Mouse (Mus musculus) CD4-positive helper T cell, adult 2 months (primary cell): ENCODE data around the gene Lrrc74b.
"Not testable (repeated sequence)": the region's sequence is repeated elsewhere in the genome, so short reads cannot be mapped to it uniquely, and the experiment has no call there.

ENCODE experiments used
- DNase-seq: peaks from one replicate; pipeline ENCODE4 v3.0.0-alpha.2; 2012; ENCODE audit warnings: low read depth, missing footprints, low spot score

Lrrc74b gene

DNA sequence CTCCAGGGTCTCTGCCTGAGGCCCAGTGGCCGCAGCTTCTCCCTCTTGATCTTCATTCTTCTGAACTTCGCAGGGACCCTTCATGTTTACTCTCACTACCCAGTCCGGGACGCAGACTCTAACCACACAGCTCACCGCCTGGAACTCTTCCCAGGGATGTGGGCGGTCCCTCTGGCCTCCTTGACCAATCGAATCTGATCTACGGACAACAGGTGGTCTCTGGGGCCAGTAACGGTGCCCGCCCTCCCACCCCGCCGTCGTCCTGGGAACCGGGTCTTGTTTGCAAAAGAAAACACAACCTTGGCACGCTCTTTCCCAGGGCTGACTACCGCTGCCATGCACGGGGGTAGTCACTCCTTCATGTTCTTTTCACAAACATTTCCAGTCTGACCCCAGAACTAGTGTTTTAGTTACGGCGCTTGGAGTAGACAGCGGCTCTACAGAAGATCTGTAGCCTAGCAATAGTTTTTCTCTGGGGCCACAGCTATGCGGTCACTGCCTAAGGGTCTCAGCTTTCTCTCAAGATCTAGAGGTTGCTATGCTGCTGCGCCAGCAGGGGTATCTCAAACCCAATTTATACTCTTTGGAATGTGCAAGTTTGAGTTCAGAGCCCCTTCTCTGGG lies at the start of gene Lrrc74b:
Gene Lrrc74b (minus strand): TSS at position 120 of the 623 bp plus-strand sequence.
- DNase-seq = no peak

- no peak for DNase-seq
Observed at GRCm38 (mm10) chr16:17605684-17606083, 44.6 kb upstream of the Lrrc74b start.

GRCm38 (mm10) chr16:17604941-17605340 lies 43.9 kb upstream of the Lrrc74b start:
- no peak for DNase-seq

GRCm38 (mm10) chr16:17600944-17601562 lies 40.0 kb upstream of the Lrrc74b start:
- no peak for DNase-seq

DNA sequence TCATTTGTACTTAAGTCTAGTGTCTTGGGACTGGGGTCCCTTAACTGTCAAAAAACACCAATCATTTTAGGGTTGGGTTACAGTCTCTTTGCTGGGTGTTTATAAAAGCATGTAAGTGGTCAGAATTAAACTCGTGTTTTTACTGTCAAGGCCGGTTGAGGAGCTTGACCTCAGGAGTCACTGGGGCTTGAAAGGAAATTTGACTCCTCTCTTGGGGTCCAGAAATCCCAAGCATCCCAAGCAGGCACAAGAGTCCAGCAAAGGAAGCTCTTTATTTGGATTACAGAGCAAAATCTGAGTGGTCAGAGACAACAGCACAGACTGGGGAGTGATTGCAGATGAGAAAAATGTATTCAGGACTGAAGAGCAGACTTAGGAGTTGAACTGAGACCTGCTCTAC lies 29.7 kb upstream of the Lrrc74b start:
- DNase-seq = no peak

DNA sequence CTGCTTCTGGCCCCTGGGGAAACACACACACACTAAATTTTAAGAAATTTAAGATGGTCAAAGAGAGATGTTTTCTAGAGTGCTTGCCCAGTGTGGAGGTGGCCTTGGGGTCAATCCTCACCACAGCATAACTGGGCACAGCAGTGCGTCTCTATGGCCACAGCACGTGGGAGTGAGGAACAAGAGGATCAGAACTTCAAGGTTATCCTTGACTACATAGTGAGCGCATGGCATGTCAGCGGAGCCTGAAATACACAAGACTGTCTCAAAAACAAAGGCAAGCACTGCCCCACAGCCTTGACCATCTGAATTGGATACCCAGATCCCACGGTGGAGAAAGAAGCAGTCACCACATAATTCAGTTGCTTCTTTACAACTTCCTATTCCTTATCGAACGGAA lies 23.5 kb upstream of the Lrrc74b start:
- no peak for DNase-seq

DNA sequence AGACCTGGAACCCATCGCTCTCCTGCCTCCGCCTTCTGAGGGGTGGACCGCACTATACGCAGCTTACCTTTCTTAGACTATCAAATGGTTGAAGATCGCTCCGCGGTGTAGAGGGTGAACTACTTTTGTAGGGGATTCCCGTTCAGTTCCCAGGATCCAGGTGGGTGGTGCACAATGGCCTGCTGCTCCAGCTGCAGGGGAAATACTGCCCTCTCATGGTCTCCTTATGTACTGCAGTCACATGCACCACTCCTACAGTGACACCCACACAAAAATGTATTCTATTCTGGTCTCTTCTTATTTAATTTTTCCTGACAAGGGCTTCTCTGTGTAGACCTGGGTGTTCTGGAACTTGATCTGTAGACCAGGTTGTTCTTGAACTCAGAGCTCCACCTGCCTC lies 22.0 kb upstream of the Lrrc74b start, which contains the start of gene Slc7a4:
Gene Slc7a4 (minus strand): TSS at position 151 of the 400 bp plus-strand sequence.
- DNase-seq = peak; percentile 12

DNA sequence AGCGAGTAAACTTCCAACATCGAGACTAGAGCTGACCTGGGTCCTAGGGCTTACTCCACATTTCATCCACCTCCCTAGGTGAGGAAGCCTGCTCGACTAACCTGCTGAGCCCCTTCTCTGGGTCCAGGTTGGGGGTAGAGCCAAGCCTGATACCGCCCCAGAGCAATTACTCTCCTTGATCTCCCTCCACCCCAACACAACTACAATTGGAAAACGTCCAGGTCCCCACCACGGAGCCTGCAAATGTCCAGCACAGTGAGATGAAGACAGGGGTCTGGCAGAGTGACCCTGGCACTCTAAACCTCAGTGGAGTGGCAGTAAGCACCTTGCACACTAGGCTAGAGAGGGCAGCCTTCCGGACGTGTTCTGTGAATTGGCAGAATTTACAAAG lies 15.8 kb upstream of the Lrrc74b start:
- no peak for DNase-seq

DNA sequence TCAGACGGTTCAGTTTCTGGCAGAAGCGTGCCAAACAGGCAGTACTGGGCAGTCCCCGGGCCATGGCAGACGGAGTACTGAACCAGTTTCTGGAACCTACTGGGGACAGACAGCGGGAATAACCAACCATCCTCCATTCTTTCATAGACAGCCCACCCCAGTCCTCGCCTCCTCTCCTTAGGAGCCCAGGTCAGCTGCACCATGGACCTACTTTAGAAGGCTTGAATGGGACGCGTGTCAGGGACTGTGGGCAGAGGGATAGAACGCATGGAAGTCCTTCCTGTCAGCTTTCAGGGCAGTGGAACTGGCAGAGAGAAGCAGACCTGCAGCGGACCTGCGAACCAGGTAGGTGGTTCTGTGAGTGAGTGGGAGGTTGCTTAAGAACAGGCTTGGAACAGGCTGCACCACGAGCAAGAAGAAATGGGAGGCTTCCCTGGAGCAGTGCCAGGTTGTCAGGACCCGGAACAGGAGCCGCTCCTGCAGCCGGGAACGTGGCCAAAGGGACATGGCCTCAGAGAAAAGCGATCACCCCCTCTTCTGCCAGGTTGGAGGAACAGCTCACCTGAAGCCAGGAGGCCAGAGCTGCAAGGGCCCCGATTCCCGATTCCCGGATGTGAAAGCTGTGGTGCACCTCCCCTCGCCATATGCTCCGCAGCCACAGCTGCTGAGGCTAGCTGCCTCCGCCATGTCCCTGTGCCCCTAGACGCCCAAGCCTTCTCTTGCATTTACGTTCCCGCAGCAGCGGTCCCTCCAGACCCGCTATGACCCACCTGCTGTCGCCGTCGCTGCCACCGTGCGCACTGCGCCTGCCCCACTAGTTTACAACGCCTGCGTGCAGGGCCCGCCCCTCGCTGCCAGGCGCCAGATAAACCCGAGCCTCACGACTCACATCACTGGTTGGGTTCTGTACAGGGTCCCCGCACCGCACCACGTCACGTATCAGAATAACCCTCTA lies 15.1 kb upstream of the Lrrc74b start:
- no peak for DNase-seq

DNA sequence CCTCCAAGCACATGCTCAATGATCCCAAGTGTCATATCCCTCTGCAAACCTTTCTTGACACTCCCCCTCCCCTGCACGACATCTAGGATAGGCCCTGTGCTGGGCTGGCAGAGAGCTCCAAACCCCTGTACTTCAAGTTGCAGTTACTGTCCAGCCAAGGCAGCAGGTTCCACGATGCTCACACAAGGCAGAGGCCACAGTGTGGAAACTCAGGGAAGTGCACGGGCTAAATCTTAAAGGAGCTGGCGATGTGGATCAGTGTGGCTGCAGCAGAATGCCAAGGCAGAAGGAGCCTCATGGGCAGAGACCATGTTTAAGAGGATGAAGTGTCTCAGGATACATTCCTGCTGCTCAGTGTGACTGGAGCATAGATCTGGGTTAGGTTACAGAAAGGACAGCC lies 5.1 kb upstream of the Lrrc74b start:
- no peak for DNase-seq

GRCm38 (mm10) chr16:17564771-17565170 lies 3.7 kb upstream of the Lrrc74b start:
- DNase-seq = no peak

DNA sequence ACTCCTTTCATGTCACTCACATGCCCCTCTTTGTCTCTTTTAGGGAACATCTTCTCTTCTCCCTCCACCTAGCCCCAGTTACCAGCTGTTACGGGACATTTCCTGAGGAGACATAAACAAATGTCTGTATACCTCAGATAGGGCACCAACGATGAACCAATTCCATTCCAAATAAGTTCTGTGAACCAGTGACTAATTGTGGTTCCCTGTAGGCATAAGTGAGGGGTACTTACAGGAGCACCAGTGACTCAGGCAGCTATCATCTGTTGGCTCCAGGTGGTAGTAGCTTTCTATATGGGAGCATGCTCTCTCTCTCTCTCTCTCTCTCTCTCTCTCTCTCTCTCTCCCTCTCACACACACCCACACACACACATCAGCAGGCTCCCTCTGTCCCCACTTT lies 3.2 kb upstream of the Lrrc74b start:
- no peak for DNase-seq

GRCm38 (mm10) chr16:17563580-17563979 lies 2.5 kb upstream of the Lrrc74b start:
- DNase-seq = no peak

GRCm38 (mm10) chr16:17561751-17562208 lies 733 bp upstream of the Lrrc74b start, which contains the start of gene P2rx6:
TSS of gene P2rx6 (plus strand) at chr16:17561885.
- no peak for DNase-seq

GRCm38 (mm10) chr16:17559396-17560027 lies 1.5 kb downstream of the Lrrc74b start:
- no peak for DNase-seq

DNA sequence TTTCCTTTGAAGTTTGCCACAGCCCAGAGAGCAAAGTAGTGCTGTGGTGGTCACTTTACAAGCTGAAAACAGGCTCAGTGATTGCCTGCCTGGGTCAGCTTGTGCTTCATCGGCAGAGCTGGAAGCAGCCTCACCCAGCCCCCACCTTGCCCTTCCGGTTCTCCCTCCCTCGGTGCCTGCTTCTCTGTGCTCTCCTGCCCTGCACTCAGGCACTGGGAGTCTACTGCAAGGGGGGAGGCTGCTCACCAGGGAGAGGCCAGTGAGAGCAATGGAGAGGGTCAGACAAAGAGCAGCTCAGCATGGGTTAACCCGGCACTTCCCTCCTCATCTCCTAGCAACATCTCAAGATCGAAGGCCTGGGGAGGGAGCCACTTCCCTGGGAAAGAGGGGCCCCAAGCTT lies 2.2 kb downstream of the Lrrc74b start:
- no peak for DNase-seq

DNA sequence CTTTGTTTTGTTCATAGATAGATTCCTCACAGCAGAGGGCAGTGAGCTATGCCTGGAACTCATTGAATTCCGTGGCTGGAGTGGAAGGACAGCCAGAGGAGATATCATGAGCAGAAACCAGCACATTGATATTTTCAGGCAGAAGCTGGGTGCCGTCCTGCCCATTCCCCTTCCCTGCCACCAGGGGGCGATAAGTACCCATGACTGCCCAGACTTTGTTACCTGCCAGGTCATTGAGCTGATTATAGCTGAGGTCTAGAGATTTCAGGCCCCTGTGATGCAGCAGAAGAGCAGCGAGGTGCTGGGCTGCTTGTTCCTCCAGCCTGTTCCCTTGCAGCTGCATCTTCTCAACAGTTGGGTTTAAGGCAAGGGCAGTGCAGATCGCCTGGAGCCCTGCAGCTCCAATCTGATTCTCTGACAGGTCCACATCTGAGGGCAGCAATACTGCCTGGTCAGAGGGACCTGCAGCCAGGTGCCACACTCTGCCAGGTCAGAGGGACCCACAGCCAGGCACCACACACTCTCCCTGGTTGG lies 3.0 kb downstream of the Lrrc74b start:
- peak; percentile 56 for DNase-seq

GRCm38 (mm10) chr16:17556907-17557306 lies 4.1 kb downstream of the Lrrc74b start:
- DNase-seq = no peak

DNA sequence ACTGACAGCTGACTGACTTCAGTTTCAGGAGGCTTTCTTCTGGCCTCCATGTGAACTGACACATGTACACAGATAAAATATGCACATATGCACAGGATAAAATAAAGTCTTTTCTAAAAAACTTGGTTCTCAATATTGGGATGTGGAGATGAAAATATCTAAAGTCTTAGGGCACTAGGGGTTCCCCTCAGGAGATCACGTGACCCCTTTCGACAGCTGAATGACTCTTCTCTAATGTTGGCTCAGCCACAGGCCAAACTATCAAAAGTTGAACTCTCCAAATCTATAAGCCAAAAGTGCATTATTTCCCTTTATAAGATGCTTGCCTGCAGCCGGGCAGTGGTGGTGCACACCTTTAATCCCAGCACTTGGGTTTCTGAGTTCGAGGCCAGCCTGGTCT lies 4.9 kb downstream of the Lrrc74b start:
- no peak for DNase-seq

DNA sequence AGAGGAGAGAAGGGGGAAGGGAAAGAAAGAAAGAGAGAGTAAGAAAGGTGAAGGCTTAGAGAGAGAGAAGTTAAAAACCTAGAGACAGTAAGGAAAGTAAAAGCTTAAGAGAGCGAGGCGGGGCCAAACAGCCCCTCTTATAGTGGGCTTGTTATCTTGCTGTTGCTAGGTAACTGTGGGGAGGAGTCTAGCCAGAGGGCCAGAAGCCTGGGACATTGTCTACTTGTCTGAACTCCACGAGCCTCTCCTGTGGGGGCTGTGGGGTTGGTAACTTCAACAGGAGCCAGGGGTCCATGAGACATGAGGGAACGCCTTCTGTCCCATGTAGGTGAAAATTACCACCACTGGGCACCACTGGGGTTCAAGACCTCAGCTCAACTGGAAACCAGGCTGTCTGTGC lies 6.3 kb downstream of the Lrrc74b start:
- DNase-seq = not testable (repeated sequence)

DNA sequence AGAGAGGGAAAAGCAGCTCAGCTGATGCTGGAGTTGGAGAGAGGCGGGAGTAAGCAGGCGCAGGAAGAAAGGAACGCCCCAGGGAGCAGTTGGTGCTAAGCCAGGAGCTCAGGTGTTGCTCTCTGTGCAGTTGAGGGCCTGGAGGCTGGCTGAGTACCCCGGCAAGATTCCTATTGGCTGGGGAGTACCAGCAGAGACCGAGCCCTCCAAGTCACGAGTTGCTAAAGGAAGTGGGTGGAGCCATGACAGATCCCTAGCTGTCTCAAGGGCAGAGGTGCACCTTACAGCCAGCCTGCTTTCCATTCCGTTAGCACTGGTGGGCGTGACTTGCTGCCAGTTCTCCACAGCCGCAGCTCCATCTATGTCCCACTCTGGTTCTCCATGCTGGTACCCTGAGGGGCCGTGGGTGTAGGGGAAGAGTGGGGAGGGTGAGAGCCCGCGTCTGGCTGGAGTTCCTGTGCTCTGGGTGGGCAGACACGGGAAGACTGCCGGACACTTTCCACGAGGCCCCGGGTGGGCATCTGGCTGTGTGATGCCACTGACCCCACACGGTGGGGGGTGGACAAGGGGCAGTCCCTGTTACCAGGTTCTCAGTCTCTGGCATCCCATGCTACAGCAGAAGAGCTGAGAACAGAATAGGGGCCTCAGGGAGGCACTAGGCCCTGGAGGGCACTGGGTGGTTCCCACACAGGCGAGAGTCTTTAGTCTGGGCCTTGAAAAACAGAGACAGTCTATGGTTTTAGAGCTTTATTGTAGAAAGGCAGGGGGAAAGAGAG lies 6.9 kb downstream of the Lrrc74b start:
- DNase-seq = peak; percentile 92
